Mouse (Mus musculus) embryonic facial prominence, embryonic 15.5 days (tissue): Measurements from ENCODE around the gene Vps37c. TPM values are rescaled to one million over a fixed set of nuclear protein-coding genes. Genes with fewer than 3 reads are reported as not detected.
A peak's percentile ranks its signal among the peaks of the same experiment; 100 is the strongest.

Experiments
- ATAC-seq: fragments of 200-750 bp; cut with Nextera tagmentation; 2 replicates; pipeline ENCODE4 v1.8.0; 2017; ENCODE audit warnings: low read depth, moderate TSS enrichment; ENCODE audit not compliant: insufficient number of reproducible peaks, low FRiP score, low TSS enrichment
- H3K27ac ChIP-seq: fragments of 300-500 bp; sonication (generic); replicated peaks from 2 replicates; pipeline ENCODE4 v1.5.1; 2015; ENCODE audit warnings: mild to moderate bottlenecking, inconsistent platforms
- H3K27me3 ChIP-seq: fragments of 300-500 bp; sonication (generic); 2 replicates; pipeline ENCODE4 v1.6.1; 2015; ENCODE audit warnings: inconsistent platforms
- H3K36me3 ChIP-seq: fragments of 300-500 bp; sonication (generic); 2 replicates; pipeline ENCODE4 v1.6.1; 2015; ENCODE audit warnings: mild to moderate bottlenecking, inconsistent platforms
- H3K4me1 ChIP-seq: fragments of 300-500 bp; sonication (generic); 2 replicates; pipeline ENCODE4 v1.6.1; 2015; ENCODE audit warnings: inconsistent platforms
- H3K4me2 ChIP-seq: fragments of 300-500 bp; sonication (generic); replicated peaks from 2 replicates; pipeline ENCODE4 v1.6.1; 2015; ENCODE audit warnings: mild to moderate bottlenecking, inconsistent platforms
- H3K4me3 ChIP-seq: fragments of 300-500 bp; sonication (generic); replicated peaks from 2 replicates; pipeline ENCODE4 v1.5.1; 2015; ENCODE audit warnings: mild to moderate bottlenecking, inconsistent platforms
- H3K9ac ChIP-seq: fragments of 300-500 bp; sonication (generic); 2 replicates; pipeline ENCODE4 v1.6.1; 2015; ENCODE audit warnings: inconsistent platforms
- H3K9me3 ChIP-seq: fragments of 300-500 bp; sonication (generic); replicated peaks from 2 replicates; pipeline ENCODE4 v1.6.1; 2016; ENCODE audit warnings: inconsistent platforms
- WGBS: fragments of 180-500 bp; shearing (Covaris S2); methylation state at CpG from one replicate; pipeline ENCODE4 v1.1.7; 2015; 5-methylcytosine and 5-hydroxymethylcytosine counted together
- polyA plus RNA-seq: library from polyadenylated mRNA; unstranded; fragments of >200 nt; fragmentation: Nextera tagmentation; extraction: Ambion mirVana; gene quantifications from 2 replicates; pipeline ENCODE4 v1.2.1, GENCODE M21; 2015

Vps37c gene
- polyA plus RNA-seq, 1 experiment from 2014 or later: 47.0 TPM

DNA sequence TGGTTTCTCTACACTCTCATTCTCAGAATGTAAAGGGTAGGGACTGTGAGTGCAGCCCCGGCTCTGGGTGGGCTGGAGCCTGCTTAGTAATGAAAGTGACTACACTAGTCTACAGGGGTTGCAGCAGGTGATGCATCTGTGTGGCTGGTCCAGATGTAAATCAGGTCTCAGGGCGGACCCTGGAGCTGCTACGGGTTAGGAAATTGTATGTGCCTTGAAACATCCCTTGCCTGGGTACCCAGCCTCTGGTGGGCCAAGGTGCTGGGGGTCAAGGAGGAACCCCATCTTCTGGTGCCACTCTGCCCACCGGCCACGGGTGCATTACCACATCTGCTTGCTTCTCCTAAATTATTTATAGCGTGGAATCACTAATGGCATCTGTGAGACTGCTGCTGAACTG, 25.6 kb downstream of the Vps37c start:
- Histone ChIP-seq H3K4me1 (peaks cover 15% of the 10 kb centered on the region), H3K36me3 (peaks cover 40% of the 10 kb centered on the region), H3K27ac (no peak overlapping the region), H3K4me3 (no peak overlapping the region), H3K9me3 (no peaks in the 10 kb centered on the region), H3K9ac (no peak overlapping the region), H3K4me2 (no peak overlapping the region), H3K27me3 (no peaks in the 10 kb centered on the region)
- ATAC-seq: no peak
- 78% methylated on average over 6 of the region's 6 CpGs for WGBS

DNA sequence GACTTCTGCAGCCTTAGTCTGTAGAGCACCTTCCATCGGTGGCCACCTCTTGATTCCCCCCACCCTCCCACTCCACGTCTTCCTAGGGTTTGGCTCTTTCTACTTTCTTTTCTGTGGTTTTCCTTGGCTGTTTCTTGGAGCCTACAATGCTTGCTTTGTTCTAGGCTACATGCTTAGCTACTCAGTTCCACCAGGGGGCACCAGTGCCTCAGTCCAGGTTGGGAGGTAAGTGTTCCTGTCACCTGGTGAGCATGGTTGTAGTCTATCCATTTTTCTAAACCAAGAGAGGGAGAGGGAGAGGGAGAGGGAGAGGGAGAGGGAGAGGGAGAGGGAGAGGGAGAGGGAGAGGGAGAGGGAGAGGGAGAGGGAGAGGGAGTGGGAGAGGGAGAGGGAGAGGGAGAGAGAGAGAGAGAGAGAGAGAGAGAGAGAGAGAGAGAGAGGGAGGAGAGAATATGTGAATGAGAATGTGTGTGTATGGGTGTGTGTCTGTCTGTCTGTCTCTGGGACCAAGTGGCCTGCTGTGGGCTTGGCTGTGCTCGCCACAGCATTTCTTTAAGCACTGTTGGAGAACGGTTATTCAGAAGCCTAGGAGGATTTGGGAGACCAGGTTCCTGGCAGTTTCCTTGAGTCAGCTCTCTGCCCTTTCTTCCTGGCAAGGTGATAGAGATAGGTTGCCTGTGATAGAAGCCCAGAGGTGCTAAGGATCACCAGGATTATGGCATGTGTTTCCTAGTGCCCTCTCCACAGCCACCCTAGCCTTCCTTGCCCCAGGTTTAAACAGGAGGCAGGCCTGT, 26.3 kb downstream of the Vps37c start:
- Histone ChIP-seq H3K9me3 (no peaks in the 10 kb centered on the region), H3K27ac (no peak overlapping the region), H3K36me3 (peaks cover 40% of the 10 kb centered on the region), H3K9ac (no peak overlapping the region), H3K4me3 (no peak overlapping the region), H3K4me1 (peaks cover 15% of the 10 kb centered on the region), H3K27me3 (no peaks in the 10 kb centered on the region), H3K4me2 (no peak overlapping the region)
- 43% methylated on average over 4 of the region's 4 CpGs for WGBS
- ATAC-seq: no peak

DNA sequence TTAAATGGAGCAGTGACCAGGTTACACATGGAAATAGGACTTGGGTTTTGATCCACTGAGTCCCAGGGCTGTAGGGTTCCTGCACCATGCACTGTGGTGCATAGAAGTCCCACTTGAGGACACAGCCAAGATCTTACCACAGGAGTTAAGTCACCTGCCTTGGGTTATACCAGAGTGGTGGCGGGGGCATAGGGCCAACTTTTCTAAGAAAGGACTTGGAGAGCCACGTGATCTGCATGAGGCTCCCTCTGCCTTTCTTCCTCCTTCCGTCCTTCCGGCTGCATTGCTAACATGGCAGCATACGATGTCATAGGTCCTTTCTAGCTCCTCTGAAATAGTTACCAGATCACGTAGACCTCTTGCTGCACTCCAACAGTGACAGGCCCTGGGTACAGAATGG, 26.9 kb downstream of the Vps37c start:
- no peaks in the 10 kb centered on the region for H3K27me3 ChIP-seq
- H3K4me3 ChIP-seq: no peak overlapping the region
- ATAC-seq: no peak
- WGBS: 85% methylated on average over 6 of the region's 6 CpGs
- H3K4me2 ChIP-seq: no peak overlapping the region
- H3K9me3 ChIP-seq: no peaks in the 10 kb centered on the region
- peaks cover 18% of the 10 kb centered on the region for H3K4me1 ChIP-seq
- H3K9ac ChIP-seq: no peak overlapping the region
- no peak overlapping the region for H3K27ac ChIP-seq
- peaks cover 37% of the 10 kb centered on the region for H3K36me3 ChIP-seq

DNA sequence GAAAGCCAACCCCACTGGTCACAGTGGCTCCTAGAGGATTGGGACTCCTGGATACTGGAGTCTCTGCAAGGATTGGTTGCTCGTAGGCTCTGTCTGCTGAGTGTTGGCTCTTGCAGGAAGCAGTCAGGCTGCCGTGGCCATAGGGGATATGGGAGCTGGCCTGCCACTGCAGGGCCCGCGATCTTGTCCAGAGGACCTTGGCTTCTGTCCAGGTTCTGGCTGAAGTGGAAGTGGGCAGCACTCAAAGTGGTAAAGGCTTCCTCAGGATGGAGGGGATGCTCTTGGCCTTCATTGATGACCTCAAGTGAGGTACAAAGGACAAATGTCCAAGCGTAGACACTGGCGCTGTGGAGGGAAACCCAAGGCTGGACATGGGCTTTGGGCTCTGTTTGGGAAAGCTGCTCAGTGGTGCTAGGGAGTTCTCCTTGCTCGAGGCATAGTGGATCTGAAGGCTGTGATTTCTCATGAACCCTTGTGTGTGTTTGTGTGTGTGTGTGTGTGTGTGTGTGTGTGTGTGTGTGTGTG, 29.8 kb downstream of the Vps37c start:
- Histone ChIP-seq H3K4me1 (peaks cover 24% of the 10 kb centered on the region), H3K4me2 (no peak overlapping the region), H3K27ac (no peak overlapping the region), H3K9me3 (no peaks in the 10 kb centered on the region), H3K9ac (no peak overlapping the region), H3K4me3 (no peak overlapping the region), H3K27me3 (no peaks in the 10 kb centered on the region), H3K36me3 (peaks cover 8% of the 10 kb centered on the region)
- WGBS: 75% methylated on average over 7 of the region's 7 CpGs
- ATAC-seq: no peak

DNA sequence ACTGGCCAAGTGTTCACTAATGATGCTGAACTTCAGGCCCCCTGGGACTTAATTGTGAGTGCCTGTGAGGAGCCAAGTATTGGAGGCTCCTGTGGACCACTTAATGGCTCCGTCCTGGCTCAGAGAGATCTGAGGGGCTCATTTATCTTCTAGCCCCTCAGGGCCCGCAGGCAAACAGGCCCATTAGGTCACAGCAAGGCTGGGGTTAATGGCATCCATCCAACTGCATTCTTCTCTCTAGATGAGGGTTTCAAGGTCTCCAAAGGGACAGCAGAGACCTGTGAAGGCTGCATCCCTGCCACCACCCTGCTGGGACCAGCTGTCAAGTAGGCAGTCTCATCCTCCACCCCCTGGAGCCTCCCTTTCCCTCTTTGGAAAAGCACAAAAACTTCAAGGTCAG, 31.2 kb downstream of the Vps37c start:
- H3K27me3 ChIP-seq: no peaks in the 10 kb centered on the region
- H3K9me3 ChIP-seq: no peaks in the 10 kb centered on the region
- H3K9ac ChIP-seq: no peak overlapping the region
- H3K4me1 ChIP-seq: peaks cover 30% of the 10 kb centered on the region
- 24% methylated on average over 2 of the region's 2 CpGs for WGBS
- H3K4me3 ChIP-seq: no peak overlapping the region
- H3K36me3 ChIP-seq: no peaks in the 10 kb centered on the region
- no peak overlapping the region for H3K27ac ChIP-seq
- H3K4me2 ChIP-seq: no peak overlapping the region
- no peak for ATAC-seq

DNA sequence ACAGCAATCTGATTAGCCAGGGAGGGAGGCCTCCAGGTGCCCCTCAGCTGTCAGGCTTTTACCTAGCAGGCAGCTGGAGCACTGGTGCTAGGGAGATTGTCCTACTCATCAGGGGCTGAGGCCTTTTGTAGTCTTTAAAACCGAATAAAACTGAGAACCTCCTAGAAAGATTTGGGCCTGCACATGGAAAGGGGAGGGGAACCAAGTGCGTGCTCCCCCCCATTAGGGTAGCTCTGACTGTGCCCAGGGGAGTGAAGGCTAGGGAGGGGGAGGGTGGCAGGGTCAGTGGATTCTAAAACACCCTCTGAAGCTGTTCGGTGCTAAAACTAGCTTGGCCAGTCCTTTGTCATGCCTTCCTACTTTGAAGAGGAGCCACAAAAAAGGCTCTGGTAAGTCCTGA, 32.0 kb downstream of the Vps37c start:
- no peak overlapping the region for H3K4me3 ChIP-seq
- peaks cover 34% of the 10 kb centered on the region for H3K4me1 ChIP-seq
- no peak overlapping the region for H3K9ac ChIP-seq
- no peaks in the 10 kb centered on the region for H3K27me3 ChIP-seq
- H3K4me2 ChIP-seq: no peak overlapping the region
- no peak for ATAC-seq
- no peak overlapping the region for H3K27ac ChIP-seq
- H3K36me3 ChIP-seq: no peaks in the 10 kb centered on the region
- H3K9me3 ChIP-seq: no peaks in the 10 kb centered on the region
- 29% methylated on average over 3 of the region's 3 CpGs for WGBS

DNA sequence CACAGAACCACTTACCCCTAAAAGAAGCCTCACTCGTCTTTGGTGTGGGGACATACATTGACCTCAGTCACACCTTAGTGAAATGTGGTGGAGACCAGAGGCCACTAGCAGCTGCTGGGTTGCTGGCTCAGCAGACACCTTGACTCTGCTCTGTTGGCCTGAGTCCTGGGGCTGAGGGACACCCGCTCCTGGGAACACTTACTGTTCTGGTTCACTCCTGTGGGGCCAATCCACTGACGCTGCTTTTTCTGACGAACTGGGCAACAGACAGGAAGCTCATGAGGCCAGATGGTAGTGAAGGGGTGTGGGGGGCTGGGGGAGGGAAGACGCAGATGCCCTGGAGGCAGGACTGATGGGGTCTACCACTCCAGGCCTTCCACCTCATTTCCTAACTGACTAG, 32.5 kb downstream of the Vps37c start:
- WGBS: 39% methylated on average over 5 of the region's 5 CpGs
- no peak for ATAC-seq
- peaks cover 34% of the 10 kb centered on the region for H3K4me1 ChIP-seq

DNA sequence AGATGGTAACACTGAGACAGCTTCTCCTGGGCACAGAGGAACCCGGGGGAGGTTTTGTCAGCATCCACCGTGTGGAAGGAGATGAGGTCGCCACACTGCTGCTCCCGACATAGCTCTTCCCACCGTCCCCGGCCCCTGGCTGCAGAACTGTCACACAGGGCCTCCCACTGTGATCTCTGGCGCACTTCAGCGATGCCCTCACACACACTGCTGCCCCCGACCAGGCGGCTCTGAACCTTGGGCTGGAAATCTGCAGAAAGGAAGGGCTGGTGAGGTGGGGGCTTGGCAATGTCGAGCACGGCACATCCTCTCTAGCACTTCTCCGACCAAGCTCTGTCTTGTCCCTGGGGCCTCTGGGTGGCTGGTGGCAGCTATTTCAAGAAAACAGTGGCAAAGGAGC, 34.5 kb downstream of the Vps37c start:
- peaks cover 34% of the 10 kb centered on the region for H3K4me1 ChIP-seq
- peak overlapping the region; percentile 72 for H3K27ac ChIP-seq
- H3K9ac ChIP-seq: no peak overlapping the region
- no peaks in the 10 kb centered on the region for H3K9me3 ChIP-seq
- WGBS: 28% methylated on average over 13 of the region's 13 CpGs
- no peak overlapping the region for H3K4me3 ChIP-seq
- no peak overlapping the region for H3K4me2 ChIP-seq
- no peaks in the 10 kb centered on the region for H3K27me3 ChIP-seq
- no peaks in the 10 kb centered on the region for H3K36me3 ChIP-seq
- no peak for ATAC-seq

More for the DNA sequence above, 32.5 kb downstream of the Vps37c start:
- Histone ChIP-seq H3K27ac (no peak overlapping the region), H3K36me3 (no peaks in the 10 kb centered on the region), H3K27me3 (no peaks in the 10 kb centered on the region), H3K4me2 (no peak overlapping the region), H3K9me3 (no peaks in the 10 kb centered on the region), H3K4me3 (no peak overlapping the region), H3K9ac (no peak overlapping the region)

DNA sequence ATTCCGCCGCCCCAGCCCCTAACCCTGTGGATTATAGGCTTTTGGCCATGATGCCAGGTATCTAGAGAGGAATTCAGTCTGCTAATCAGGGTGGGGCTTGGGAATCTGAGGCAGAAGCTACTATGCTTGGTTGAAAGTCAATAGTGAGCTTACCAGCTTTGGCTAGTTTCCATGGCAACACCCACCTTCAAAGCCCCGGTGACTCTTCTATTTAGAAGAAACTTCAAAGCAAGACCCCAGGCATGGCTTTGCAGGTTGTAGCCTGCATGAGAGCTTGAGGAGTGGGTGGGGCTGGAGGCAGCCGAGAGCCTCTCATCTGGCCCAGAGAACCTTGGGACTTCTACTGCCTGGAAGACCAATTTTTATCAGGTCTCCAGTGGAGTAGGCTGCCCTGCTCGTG, 35.1 kb downstream of the Vps37c start:
- no peak overlapping the region for H3K4me3 ChIP-seq
- H3K27ac ChIP-seq: peak overlapping the region; percentile 72
- H3K36me3 ChIP-seq: no peaks in the 10 kb centered on the region
- H3K9ac ChIP-seq: no peak overlapping the region
- H3K27me3 ChIP-seq: no peaks in the 10 kb centered on the region
- peak; percentile 27; the same call in 1 of the 2 replicates for ATAC-seq
- H3K4me2 ChIP-seq: no peak overlapping the region
- peaks cover 34% of the 10 kb centered on the region for H3K4me1 ChIP-seq
- H3K9me3 ChIP-seq: no peaks in the 10 kb centered on the region
- 38% methylated on average over 5 of the region's 5 CpGs for WGBS

DNA sequence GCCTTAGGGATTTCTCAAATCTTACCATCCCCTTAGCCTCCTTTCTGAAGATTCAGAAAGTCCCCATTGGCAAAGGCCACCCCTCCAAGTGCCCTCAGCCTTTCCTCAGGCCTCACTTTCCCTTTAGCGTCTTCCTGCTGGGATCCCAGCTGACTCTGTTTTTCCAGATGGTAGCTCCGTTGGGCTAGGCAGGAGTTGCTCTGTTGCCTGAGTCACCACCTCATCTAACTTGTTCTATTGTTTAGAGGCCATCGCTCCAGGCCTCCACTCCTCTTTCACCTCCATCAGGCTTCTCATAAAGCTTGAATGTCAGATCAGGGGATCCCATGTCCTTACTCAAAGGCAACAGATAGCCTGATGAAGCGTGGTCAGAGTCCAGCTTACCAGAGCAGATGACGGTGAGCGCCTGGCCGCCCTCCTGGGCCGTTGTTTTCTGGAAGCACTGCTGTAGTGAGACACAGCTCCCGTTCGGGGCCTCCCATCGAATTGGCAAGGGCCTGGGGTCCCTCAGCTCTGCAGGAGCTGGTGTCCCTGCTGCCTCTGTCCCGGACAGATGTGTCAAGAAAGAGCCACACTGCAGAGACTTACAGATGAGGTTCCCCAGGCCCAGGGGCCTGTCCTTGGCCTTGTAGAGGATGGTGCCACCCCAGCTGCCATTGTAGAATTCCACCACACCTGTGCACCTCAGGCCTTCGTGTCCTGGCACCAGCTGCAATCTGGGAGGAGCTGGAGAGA, 36.3 kb downstream of the Vps37c start:
- 70% methylated on average over 13 of the region's 13 CpGs for WGBS
- no peak overlapping the region for H3K4me2 ChIP-seq
- peaks cover 29% of the 10 kb centered on the region for H3K4me1 ChIP-seq
- peak overlapping the region; percentile 72 for H3K27ac ChIP-seq
- H3K4me3 ChIP-seq: no peak overlapping the region
- no peaks in the 10 kb centered on the region for H3K9me3 ChIP-seq
- H3K27me3 ChIP-seq: no peaks in the 10 kb centered on the region
- H3K9ac ChIP-seq: no peak overlapping the region
- no peak for ATAC-seq
- no peaks in the 10 kb centered on the region for H3K36me3 ChIP-seq

DNA sequence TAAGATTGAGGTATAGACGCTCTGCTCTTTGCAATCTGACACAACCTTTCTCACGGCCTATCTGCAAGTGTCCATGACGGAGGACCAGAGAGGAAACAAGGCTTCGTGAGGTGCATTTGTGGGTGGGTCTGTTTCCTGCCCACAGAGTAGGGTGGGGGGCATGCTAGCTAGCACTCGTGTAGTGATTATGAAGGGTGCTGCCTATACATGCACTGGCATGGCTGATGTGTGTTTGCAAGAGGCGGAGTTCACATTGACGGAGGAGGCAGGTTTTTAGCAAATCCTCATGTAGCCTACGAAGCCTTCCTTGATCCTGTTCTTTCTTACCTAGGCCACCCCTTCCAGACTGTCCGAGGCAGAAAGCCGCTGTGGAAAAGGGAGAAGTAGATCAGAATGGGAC, 41.4 kb downstream of the Vps37c start:
- H3K4me2 ChIP-seq: no peak overlapping the region; the same call in 1 of the 2 replicates
- H3K4me1 ChIP-seq: peaks cover 15% of the 10 kb centered on the region
- no peaks in the 10 kb centered on the region for H3K36me3 ChIP-seq
- 53% methylated on average over 10 of the region's 10 CpGs for WGBS
- H3K9ac ChIP-seq: no peak overlapping the region
- no peak overlapping the region for H3K4me3 ChIP-seq
- no peak for ATAC-seq
- no peaks in the 10 kb centered on the region for H3K27me3 ChIP-seq
- peak overlapping the region; percentile 65; the same call in 1 of the 2 replicates for H3K27ac ChIP-seq
- H3K9me3 ChIP-seq: no peaks in the 10 kb centered on the region
